Mouse (Mus musculus) gastrocnemius, postnatal 25 days (tissue): Measurements from ENCODE around the gene Errfi1. TPM values are rescaled to one million over a fixed set of nuclear protein-coding genes. Genes with fewer than 3 reads are reported as not detected.

ENCODE experiments used
- DNase-seq: peaks from one replicate; pipeline ENCODE4 v3.0.0; 2022
- long read RNA-seq, 2 experiments: library from polyadenylated mRNA; stranded (forward); transcript quantifications; one replicate each; pipeline ENCODE4 v2.0.0; 2021
- total RNA-seq, 2 experiments: library from RNA; stranded (reverse); gene quantifications; 1 replicate in 1 of 2; 2 replicates in 1 of 2; pipeline ENCODE4 v1.2.3; 2021

Errfi1 gene
- 10 to 100 TPM; 16.0 to 17.9 TPM for total RNA-seq
- long read RNA-seq, experiment 1, transcript Errfi1-201 (4 exons, 3,043 nt): major isoform, 42 of 82 reads
- long read RNA-seq, experiment 1, transcript Errfi1-203 (2 exons, 546 nt): minor isoform, 22 of 82 reads
- long read RNA-seq, experiment 1, partial matches to known transcripts: 1 of 82 reads
- long read RNA-seq, experiment 1, other reads (novel, unspliced or antisense): 17 of 82 reads
- long read RNA-seq, experiment 2, transcript Errfi1-203 (2 exons, 546 nt): minor isoform, 7 of 71 reads
- long read RNA-seq, experiment 2, transcript Errfi1-201 (4 exons, 3,043 nt): major isoform, 40 of 71 reads
- long read RNA-seq, experiment 2, partial matches to known transcripts: 2 of 71 reads
- long read RNA-seq, experiment 2, other reads (novel, unspliced or antisense): 22 of 71 reads

DNA sequence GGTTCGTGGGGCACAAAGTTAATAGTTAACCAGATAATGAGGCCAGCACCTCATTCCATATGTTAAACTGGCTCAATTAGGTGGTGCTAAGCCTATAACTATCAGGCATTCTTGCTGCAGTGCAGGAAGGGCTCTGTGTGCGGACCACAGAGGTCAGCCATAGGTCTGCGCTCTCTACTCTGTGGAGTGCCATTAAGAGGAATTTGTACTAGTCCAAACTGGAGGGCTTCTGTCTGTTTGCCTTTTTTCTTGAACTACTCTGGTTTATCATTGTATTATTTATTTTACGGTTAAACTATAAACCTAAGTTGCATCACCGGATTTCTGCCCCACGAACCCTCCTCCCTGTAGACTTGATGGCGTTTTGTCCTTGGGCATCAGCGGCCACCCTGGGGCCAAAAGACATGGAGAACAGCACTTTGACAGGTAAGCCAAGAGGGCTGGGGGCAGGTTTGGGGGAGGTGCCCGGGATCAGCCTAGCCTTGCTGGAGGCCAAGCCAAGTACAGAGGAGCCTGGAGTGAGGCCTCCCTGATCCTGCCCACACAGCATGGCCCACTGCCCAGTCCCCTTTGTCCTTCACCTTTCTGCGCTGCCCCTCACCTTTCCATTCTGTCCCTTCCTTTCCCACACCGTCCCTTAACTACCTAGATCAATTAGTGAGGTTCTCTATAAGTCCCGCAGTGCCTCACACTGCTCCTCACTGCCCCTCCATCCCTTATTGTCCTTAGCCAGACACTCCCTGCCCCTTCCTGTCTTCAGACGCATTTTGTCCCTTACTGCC lies at the start of gene Errfi1:
TSS of gene Errfi1 (plus strand) at position 240 of the 782 bp plus-strand sequence.
- no peak for DNase-seq

DNA sequence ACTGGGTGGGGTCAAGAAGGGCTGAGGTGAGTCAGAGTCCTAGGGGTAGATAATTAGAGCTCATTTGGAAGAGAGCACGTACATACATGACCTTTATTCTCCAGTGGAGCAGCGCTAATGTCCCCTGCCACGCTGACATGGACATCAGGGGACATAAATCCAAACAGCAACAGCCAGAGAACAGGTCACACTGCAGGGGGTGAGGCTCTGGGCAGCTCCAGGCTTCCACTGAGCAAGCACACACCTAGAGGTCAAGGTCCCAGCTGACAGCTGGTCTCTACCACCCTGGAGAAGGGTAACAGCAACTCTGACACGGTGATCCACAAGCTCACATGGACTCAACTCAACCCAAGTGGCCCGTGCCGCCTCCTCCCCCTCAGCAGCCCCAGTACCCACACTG lies 49.5 kb upstream of the Errfi1 start:
- DNase-seq: no peak

DNA sequence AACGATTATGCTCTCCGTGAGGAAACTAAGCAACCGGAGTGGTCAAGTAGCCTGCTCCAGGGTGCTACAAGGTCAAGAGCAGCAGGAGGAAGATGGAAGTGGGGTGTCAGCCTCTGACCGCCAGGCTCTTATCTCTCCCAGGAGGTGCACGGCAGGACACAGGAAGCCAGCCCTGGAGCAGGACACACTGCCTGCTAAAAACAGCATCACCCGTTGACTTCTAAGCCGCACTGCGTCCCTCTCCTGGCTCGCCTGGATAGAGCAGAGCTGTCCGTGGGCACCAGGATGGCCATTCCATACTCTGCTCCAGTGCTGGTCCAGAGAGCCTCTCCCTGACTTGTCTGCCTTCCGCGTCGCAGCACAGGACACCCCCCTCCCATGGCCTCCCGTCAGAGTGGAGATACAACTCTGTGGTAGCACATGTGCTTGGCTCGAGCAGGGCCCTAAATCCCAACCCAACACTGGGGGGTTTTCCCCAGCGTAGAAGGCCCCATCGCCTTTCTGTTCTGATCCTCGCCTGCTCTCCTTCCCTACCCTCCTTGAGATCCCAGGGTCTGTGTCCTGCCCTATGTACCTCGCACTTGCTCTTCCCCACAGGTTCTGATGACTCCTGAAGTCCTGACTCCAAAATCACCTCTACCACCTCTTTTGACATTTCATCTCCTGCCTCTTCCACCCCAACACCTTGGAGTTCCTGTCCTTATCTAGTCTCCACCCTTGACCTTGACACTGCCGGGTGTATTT lies 45.8 kb upstream of the Errfi1 start:
- DNase-seq: no peak

DNA sequence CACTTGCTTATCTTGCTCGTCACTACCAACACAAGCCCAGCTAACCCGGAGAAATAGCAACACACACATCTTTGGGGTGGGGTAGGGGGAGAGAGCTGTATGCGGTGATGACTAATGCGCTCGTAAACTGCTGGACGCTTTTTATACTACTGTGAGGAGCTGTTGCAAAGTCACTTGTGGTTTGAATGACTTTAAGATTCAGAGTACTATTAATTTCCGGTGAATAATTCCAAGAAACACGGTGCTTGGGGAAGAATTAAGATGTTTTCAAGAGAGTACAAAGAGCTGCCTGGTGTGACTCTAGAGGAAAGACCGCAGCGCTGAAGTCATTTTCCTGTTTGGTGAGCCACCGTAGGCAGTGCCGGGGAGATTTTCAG lies 45.3 kb upstream of the Errfi1 start:
- no peak for DNase-seq

DNA sequence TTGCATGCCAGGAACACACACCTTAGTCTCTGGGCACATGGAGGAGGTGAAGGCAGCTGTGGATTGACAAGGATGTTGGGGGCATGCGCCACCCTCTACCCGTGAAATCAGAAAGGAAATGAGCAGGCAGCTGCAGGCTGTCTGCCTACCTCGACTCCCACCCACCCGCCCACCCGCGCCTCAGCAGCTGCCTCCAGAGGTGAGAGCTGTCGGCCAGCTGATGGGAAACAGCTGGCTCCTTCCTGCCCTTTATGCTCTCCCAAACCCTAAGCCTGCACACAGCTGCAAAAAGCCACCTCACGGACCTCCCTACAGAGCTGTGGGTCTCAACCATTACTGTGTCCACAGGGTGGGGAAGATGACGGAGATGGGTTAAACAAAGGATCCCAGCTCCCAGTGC lies 44.4 kb upstream of the Errfi1 start:
- no peak for DNase-seq

DNA sequence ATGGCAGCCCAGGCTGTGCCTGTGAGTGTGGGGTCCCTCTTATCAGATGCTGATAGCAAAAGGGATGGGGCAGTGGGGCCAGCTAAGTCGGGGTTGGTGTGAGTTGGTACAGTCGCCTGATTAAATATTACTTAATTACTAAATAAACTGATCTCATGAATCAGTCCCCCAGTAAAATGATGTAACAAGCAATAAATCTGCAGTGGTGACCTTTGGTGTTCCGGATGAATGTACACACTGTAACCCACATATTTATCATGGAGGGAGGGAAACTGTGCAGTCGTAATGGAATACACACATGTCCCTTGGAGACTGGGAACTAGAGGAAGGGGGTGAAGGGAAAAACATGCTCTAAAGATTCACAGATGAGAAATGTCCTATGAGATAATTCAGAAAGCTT lies 38.6 kb upstream of the Errfi1 start:
- no peak for DNase-seq

DNA sequence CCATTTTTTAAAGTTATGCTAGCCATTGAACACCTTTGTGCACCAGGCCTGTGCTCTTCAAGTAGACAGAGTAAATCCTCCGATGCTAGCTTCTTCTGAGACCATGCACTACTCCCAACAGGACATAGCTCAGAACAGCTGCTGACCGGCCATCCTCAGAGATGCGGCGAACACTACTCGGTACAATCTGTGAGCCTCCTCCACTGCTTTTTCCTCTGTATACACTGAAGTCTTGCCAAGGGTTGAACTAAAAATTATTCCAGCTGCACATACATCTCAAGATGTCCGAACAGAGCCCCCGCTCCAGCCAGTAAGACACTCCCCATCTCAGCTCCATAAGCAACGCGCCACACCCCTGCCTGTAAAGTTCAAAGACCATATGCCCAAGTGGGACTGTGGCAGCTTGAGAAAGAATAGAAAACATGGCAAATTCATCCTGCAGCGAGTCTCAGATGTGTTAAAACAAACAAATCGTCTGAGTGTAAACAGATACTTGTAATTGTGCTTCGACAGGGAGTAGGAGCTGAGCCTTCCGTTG lies 37.2 kb upstream of the Errfi1 start:
- DNase-seq: no peak

DNA sequence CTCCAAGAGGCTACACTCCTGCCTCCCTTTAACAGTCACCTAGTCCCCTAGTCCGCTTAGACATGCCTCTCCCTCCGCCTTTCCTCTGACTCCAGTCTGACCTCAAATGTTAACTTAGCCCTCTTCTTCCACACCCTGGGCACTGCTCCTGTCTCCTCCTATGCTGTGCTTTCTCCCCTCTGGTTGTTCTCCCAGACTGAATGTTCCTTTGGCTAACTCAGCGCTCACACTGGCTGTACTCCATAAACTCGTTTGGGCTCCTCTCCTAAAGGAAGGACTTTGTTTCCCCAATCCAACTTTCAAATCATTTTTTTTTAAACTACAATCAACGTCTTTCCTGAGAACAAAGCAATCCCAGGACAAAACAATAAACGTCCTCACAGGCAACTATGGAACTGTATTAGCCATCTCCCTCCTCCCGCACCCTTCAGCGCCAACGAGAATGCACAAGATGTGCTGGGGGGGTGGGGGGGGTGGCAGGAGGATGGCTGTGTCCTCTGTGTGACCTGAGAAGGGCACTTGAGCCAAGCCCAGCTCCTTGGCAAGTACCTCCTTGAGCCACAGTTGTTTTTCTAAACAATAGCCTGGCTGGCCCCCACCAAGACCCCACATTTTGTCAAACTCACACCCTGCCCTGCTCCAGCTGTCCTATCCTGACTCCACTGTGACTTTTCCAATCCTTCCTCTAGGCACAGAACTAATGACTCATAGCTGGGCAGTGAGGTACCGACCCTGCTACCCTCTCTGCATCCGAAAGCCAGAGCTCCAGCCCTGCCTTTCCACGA lies 34.4 kb upstream of the Errfi1 start:
- peak; percentile 69 for DNase-seq

DNA sequence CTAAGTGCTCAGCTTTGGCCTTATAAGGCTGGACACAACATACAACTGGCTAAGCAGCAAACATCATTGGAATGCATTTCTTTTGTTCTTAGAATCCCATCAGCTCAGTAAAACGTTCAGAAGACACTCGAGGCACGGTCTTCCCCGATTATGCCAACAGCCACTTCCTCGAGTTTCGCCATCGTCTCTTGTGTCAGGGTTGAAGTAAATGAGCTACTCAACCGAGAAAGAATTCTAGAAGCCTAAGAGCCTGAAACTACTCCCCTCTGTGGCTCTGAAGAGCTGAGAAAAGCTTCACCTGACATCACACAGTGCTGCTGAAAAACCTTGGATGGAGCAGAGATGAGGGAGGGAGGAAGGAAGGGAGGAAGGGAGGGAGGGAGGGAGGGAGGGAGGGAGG lies 32.3 kb upstream of the Errfi1 start:
- DNase-seq: no peak

DNA sequence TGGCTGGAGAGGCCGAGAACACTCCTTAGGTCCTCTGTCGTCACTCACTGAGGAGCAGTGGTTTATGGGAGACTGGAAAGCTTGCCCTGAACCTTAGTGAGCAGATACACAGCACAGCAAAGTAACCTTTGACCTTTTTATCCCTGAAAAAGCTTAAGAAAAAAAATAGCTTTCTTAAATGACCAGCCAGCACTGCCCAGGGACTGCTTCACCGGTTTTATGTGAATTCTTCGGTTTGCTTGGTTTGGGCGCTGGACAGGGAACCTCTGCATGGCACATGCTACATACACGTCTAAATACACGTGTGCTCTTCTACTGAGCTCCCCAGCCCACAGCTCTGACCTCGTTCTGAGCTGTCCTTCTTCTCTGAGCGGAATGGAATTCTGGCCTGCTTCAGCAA lies 31.1 kb upstream of the Errfi1 start:
- DNase-seq: no peak

DNA sequence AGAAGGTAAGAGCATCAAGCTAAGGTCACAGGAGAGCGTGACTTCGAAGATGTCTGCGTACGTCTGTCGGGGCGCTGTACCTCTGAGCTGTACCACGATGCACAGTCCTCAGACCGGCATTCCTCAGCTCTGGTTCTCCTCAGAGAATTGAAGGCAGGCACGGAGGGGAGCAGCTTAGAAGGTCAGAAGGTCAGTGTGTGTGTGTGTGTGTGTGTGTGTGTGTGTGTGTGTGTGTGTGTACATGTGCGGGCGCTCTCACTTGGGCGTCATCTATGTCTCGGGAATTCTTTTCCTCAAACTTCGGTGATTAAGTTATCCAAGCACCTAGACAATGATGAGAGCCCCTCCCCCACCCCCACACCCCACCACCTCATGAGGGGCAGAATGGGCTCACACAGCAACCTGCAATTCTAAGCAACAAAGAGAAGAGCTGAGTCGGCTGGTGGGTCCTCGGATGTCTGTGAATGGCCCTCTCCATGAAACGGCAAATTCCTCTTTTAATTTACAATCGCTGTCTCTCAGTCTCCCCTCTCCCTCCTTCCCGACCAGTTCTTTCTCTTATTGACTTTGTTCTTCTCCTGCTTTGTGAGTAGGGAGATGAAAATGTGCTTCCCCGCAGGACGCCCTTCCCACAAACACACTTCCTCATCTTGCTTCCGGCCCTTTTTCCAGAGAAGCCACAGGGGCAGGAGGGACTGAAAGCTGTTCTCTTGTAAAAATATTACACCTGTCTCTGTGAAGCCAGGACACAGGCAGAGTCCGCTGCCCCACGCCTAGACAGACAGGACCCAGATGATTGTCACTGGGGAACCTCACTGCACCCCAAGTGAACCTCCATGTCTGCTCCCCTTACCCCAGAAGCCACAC lies 29.9 kb upstream of the Errfi1 start:
- DNase-seq: no peak

DNA sequence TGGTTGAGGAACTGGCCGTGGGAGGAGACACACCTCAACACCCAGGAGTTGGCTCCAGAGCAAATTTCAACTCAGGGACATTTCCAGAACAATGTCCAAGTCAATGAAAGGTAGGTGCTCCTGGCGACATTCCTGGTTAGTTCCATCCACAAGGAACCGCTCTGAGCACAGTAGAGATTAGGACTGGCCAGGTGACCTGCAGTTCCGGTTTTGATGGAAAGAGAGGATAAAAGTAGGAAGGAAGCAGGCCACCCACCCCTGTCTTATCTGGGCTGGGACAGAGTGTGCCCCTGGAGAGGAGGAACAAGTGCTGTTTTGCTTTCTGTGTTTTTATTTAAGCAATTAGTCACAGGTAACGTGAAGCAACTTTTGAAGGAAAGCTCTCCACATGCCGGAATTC lies 28.8 kb upstream of the Errfi1 start:
- DNase-seq: no peak

DNA sequence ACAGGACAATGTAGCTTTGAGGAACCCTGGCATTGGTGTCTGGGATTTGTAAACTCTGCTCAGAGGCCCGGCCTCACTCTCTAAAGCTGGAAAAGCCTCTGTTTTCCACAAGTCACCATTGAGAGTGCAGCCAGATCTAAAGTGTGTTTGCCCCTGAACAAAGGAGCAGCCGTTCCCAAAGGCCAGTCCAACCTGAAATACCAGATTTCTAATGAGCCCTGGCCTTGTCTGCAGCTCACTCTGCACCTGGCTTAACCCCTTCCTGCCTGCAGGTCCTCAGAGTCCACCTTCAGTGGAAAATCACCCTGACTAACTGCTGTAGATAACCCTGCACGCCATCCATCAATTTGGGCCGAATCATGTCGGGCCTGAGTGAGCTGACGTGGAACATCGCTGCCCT lies 28.2 kb upstream of the Errfi1 start:
- DNase-seq: no peak

DNA sequence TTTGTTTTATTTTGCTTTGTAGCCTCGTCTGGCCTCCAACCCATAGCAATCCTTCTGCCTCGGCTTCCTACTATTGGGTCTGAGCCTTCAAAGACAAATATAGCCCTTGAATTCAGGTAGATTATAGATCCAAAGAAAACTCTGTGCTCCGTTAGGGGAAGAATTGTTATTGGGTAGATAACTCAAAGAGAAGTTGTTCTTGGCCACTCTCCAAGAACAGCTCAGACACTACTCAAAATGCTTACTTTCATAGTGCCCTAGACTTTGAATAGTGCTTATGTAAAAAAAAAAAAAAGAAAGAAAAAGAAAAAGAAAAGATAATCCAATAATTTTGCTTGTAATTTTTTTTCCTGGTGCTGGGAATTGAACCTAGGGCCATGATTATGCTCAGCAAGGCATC lies 22.4 kb upstream of the Errfi1 start:
- DNase-seq: no peak

DNA sequence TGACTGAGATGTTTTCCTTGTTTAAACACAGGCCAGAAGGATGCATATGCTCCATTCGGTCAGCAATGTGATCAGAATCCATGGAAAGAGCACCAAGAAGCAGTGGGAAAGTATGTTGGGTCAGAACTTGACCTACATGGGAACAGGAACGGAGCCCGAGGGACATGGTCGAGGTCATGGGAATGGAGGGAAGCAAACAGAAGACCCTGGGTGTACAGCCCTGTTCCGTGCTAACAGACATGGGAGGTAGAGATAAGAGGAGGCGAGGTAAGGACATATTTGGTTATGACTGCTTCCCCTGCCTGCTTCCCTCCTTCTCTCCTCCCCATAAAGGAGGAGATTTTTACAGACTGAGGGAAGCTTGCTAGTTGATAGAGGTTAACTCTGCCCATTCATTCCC lies 21.8 kb upstream of the Errfi1 start:
- no peak for DNase-seq

DNA sequence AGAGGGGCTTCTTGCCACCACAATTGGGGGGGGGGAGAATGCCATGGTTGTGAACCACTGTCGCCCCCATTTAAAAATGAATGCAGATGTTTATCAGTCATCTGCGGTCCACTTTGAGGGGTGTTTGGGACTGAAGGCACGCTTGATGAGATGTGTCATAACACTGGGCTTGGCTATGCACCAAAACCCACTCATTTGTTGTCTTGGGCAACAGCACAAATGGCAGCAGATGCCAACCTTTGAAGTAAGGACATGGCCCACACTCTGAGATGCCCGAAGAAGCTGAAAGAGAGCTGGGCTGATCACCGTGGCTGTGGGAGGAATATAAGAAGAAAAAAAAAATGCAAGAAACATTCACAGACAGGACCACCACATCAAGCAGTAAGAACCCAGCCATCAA lies 18.6 kb upstream of the Errfi1 start:
- DNase-seq: no peak

DNA sequence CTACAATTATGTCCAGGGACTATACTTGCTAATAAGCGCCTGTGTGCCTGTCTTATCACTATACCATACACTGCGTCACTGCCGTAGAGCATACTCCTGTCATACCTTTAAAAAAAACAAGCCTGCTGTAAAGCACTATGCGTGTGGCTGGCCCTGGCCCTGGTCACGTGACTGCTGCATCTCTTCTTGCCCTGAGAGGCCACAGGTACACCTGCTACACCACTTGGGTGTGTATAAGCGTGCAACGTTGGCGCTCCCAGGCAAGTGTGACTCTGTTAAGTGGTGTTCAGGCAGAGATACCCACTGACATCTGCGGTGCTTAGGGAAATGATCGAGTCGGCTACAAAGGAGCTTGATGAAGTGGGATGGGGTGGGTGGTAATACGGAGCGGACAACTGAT lies 17.5 kb upstream of the Errfi1 start:
- no peak for DNase-seq

DNA sequence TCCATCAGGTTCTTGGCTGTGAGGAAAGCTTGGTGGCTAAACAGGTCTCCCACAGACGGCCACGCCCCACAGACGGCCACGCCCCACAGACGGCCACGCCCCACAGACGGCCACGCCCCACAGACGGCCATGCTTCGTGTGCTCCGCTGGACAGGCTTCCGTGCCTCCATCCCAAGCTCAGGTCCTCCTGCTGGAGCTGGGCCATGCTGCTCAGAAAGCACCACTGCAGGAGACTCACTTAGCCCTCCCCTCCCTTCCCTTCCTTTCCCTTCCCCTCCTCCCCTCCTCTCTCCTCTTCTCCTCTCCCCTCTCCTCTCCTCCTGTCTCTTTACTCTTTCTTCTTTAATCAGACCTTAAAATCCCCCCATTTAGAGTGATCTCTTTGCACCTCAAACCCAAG lies 16.8 kb upstream of the Errfi1 start:
- DNase-seq: no peak

DNA sequence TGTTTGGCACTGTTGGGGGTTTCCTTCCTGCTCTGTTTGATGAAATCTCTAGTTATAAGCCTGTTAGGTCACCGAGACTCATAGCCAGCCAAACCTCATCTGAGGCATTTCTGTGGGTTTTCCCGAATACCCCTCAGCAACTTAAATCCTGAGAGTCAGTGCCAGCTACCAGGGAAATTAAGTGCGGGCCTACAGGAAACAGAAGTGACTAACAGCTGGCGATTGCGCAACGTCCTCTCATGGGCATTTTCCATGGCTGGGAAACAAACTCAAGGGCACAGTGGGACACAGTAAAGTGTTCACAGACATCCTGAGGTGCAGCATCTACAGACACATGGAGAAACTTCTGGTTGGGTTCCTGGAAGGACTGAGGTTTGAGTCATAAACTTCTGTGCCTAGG lies 16.3 kb upstream of the Errfi1 start:
- peak; percentile 55 for DNase-seq

DNA sequence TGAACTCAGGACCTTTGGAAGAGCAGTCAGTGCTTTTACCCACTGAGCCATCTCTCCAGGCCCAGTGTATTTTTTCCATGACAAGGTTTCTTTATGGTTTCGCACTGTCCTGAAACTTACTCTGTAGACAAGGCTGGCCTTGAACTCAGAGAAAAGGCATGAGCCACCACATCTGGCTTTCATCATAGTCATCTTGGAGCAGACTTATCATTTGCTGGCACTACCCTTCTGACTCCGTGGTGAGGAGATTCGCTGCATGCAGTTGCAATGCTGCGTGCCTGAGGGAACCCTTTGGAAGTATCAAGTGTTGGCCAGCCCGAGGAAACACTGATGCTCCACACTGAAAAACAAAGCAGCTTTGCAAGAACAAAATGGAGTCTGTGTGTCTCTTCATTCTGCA lies 11.7 kb upstream of the Errfi1 start:
- no peak for DNase-seq

DNA sequence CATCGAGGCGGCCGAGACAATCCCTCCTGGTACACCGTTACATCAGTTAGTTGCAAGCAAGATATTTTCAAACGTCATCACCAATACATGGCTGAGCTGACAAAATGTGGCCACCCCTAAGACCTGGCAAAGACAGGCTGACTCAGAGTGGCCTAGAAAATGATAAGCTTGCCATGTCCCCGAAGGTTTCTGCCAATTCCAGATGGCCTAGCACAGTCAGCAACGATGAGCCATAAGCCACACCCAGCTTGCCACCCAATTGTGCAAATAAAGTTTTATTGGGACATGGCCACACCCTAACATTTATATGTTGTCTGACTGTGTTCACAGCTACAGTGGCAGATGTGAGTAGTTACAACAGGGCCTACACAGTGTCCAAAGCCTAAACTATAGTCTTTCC lies 10.5 kb upstream of the Errfi1 start:
- no peak for DNase-seq
